Mouse (Mus musculus) testis, adult 2 months (tissue): ENCODE results near the gene Nipsnap1. TPM values are rescaled to one million over a fixed set of nuclear protein-coding genes. Genes with fewer than 3 reads are reported as not detected.

Experiments
- H3K27ac ChIP-seq: fragments of 200-500 bp; 2 replicates; pipeline ENCODE4 v1.5.1; 2012; ENCODE audit warnings: low read depth, low read length; ENCODE audit not compliant: control insufficient read depth, insufficient read depth
- H3K27me3 ChIP-seq: fragments of 200-500 bp; 2 replicates; pipeline ENCODE4 v1.6.1; 2012; ENCODE audit warnings: mild to moderate bottlenecking, low read length, moderate library complexity; ENCODE audit not compliant: control insufficient read depth, insufficient read depth
- H3K36me3 ChIP-seq: fragments of 200-500 bp; 2 replicates; pipeline ENCODE4 v1.6.1; 2012; ENCODE audit warnings: mild to moderate bottlenecking, low read length; ENCODE audit not compliant: control insufficient read depth, insufficient read depth
- H3K4me1 ChIP-seq: fragments of 200-500 bp; 2 replicates; pipeline ENCODE4 v1.6.1; 2012; ENCODE audit warnings: low read length; ENCODE audit not compliant: control insufficient read depth, insufficient read depth
- H3K4me3 ChIP-seq: fragments of 200-500 bp; 2 replicates; pipeline ENCODE4 v1.5.1; 2012; ENCODE audit warnings: low read depth, mild to moderate bottlenecking, low read length, moderate library complexity, mixed read lengths; ENCODE audit not compliant: control insufficient read depth
- CTCF ChIP-seq: fragments of 200-500 bp; IDR thresholded peaks from 2 replicates; pipeline ENCODE4 v1.5.1; 2012; ENCODE audit warnings: low read depth, mild to moderate bottlenecking, inconsistent platforms, low read length, moderate library complexity; ENCODE audit not compliant: control insufficient read depth, insufficient read depth, insufficient replicate concordance
- POLR2A ChIP-seq: fragments of 200-500 bp; IDR thresholded peaks from 2 replicates; pipeline ENCODE4 v1.6.1; 2012; ENCODE audit warnings: low read depth, mild to moderate bottlenecking, inconsistent platforms, low read length, moderate library complexity; ENCODE audit not compliant: control insufficient read depth
- polyA plus RNA-seq: library from polyadenylated mRNA; depleted of rRNA; stranded (reverse); fragments of >200 nt; gene quantifications from 2 replicates; pipeline ENCODE4 v1.2.3, GENCODE M21; 2012

Gene Nipsnap1
- polyA plus RNA-seq, 1 experiment: 2.7 TPM

- Histone ChIP-seq H3K27me3 (no peaks in the 10 kb centered on the region), H3K27ac (no peak overlapping the region), H3K36me3 (no peaks in the 10 kb centered on the region), H3K4me3 (no peak overlapping the region), H3K4me1 (peaks cover 5% of the 10 kb centered on the region)
- TF ChIP-seq CTCF: no peak
- TF ChIP-seq POLR2A: no peak
Observed at GRCm38 (mm10) chr11:4836755-4837154, 37.0 kb upstream of the Nipsnap1 start.

- H3K27ac ChIP-seq: no peak overlapping the region
- no peaks in the 10 kb centered on the region for H3K36me3 ChIP-seq
- peaks cover 5% of the 10 kb centered on the region for H3K4me1 ChIP-seq
- H3K4me3 ChIP-seq: no peak overlapping the region
- H3K27me3 ChIP-seq: no peaks in the 10 kb centered on the region
- no peak for TF ChIP-seq POLR2A
- no peak for TF ChIP-seq CTCF
Observed at GRCm38 (mm10) chr11:4837342-4837741, 36.4 kb upstream of the Nipsnap1 start.

- TF ChIP-seq CTCF (no peak), POLR2A (no peak)
- H3K27me3 ChIP-seq: no peaks in the 10 kb centered on the region
- no peak overlapping the region for H3K27ac ChIP-seq
- no peak overlapping the region for H3K4me3 ChIP-seq
- no peaks in the 10 kb centered on the region for H3K36me3 ChIP-seq
- peaks cover 5% of the 10 kb centered on the region for H3K4me1 ChIP-seq
Observed at GRCm38 (mm10) chr11:4838235-4838634, 35.5 kb upstream of the Nipsnap1 start.

- Histone ChIP-seq H3K27me3 (no peaks in the 10 kb centered on the region), H3K36me3 (no peaks in the 10 kb centered on the region), H3K4me3 (no peak overlapping the region), H3K27ac (no peak overlapping the region), H3K4me1 (no peaks in the 10 kb centered on the region)
- TF ChIP-seq POLR2A (no peak), CTCF (no peak)
Observed at GRCm38 (mm10) chr11:4840942-4841526, 32.7 kb upstream of the Nipsnap1 start.

GRCm38 (mm10) chr11:4848483-4849248, 25.1 kb upstream of the Nipsnap1 start:
- peak; percentile 44; the same call in 1 of the 2 replicates for TF ChIP-seq POLR2A
- TF ChIP-seq CTCF: no peak
- H3K4me1 ChIP-seq: no peaks in the 10 kb centered on the region; the same call in none of the 2 replicates
- peak overlapping the region; percentile 87 for H3K27ac ChIP-seq
- H3K27me3 ChIP-seq: no peaks in the 10 kb centered on the region
- H3K4me3 ChIP-seq: peak overlapping the region; percentile 99
- H3K36me3 ChIP-seq: no peaks in the 10 kb centered on the region

- Histone ChIP-seq H3K36me3 (no peaks in the 10 kb centered on the region), H3K4me1 (no peaks in the 10 kb centered on the region; the same call in none of the 2 replicates), H3K4me3 (peak within 1 kb of the TSS; percentile 99), H3K27me3 (no peaks in the 10 kb centered on the region), H3K27ac (peak within 1 kb of the TSS; percentile 87)
- TF ChIP-seq POLR2A: 0 out of 2 replicates have a peak, but pooled peaks have one; percentile 18
- TF ChIP-seq CTCF: no peak
Observed at GRCm38 (mm10) chr11:4849258-4849943, 24.4 kb upstream of the Nipsnap1 start, which contains the start of gene Nf2. TSS of gene Nf2 (minus strand) at chr11:4849536.

GRCm38 (mm10) chr11:4850404-4850803, 23.3 kb upstream of the Nipsnap1 start:
- no peaks in the 10 kb centered on the region for H3K27me3 ChIP-seq
- TF ChIP-seq CTCF (no peak), POLR2A (no peak)
- no peaks in the 10 kb centered on the region; the same call in none of the 2 replicates for H3K4me1 ChIP-seq
- no peaks in the 10 kb centered on the region for H3K36me3 ChIP-seq
- no peak overlapping the region for H3K27ac ChIP-seq
- no peak overlapping the region for H3K4me3 ChIP-seq
